Mouse (Mus musculus) limb, embryonic 14.5 days (tissue): Measurements from ENCODE around the gene Wnt5a. TPM values are rescaled to one million over a fixed set of nuclear protein-coding genes. Genes with fewer than 3 reads are reported as not detected.

Experiments used
- ATAC-seq: fragments of 200-750 bp; cut with Nextera tagmentation; 2 replicates; pipeline ENCODE4 v1.8.0; 2017; ENCODE audit warnings: low read depth, moderate number of reproducible peaks, moderate TSS enrichment; ENCODE audit not compliant: low FRiP score
- DNase-seq: peaks from one replicate; pipeline ENCODE4 v3.0.0-alpha.2; 2015; ENCODE audit warnings: low spot score
- H3K27ac ChIP-seq: fragments of 300-500 bp; sonication (generic); replicated peaks from 2 replicates; pipeline ENCODE4 v1.5.1; 2014; ENCODE audit warnings: low read depth, mild to moderate bottlenecking, low read length, moderate library complexity, mixed read lengths
- H3K27me3 ChIP-seq: fragments of 300-500 bp; sonication (generic); 2 replicates; pipeline ENCODE4 v1.6.1; 2014; ENCODE audit warnings: low read length, mixed read lengths; ENCODE audit not compliant: control insufficient read depth, insufficient read depth
- H3K36me3 ChIP-seq: fragments of 300-500 bp; sonication (generic); 2 replicates; pipeline ENCODE4 v1.6.1; 2014; ENCODE audit warnings: mild to moderate bottlenecking, low read length, moderate library complexity, mixed read lengths; ENCODE audit not compliant: control insufficient read depth, insufficient read depth
- H3K4me1 ChIP-seq: fragments of 300-500 bp; sonication (generic); 2 replicates; pipeline ENCODE4 v1.6.1; 2014; ENCODE audit warnings: antibody characterized with exemption, low read length, mixed read lengths; ENCODE audit not compliant: control insufficient read depth, insufficient read depth
- H3K4me2 ChIP-seq: fragments of 300-500 bp; sonication (generic); replicated peaks from 2 replicates; pipeline ENCODE4 v1.6.1; 2014; ENCODE audit warnings: low read depth, mild to moderate bottlenecking, low read length, moderate library complexity; ENCODE audit not compliant: severe bottlenecking
- H3K4me3 ChIP-seq: fragments of 300-500 bp; sonication (generic); replicated peaks from 2 replicates; pipeline ENCODE4 v1.5.1; 2014; ENCODE audit warnings: low read length
- H3K9ac ChIP-seq: fragments of 300-500 bp; sonication (generic); 2 replicates; pipeline ENCODE4 v1.6.1; 2014; ENCODE audit warnings: mild to moderate bottlenecking, low read depth, low read length, moderate library complexity; ENCODE audit not compliant: severe bottlenecking
- H3K9me3 ChIP-seq: fragments of 300-500 bp; sonication (generic); 2 replicates; pipeline ENCODE4 v1.6.1; 2016; ENCODE audit warnings: low read length; ENCODE audit not compliant: control insufficient read depth
- POLR2A ChIP-seq: fragments of 200-500 bp; IDR thresholded peaks from 2 replicates; pipeline ENCODE4 v1.8.0; 2012; ENCODE audit warnings: inconsistent platforms, mild to moderate bottlenecking, moderate library complexity, borderline replicate concordance; ENCODE audit not compliant: insufficient read depth, insufficient read length; ENCODE audit errors: extremely low read depth
- WGBS: fragments of 180-500 bp; shearing (Covaris S2); extraction: QIAGEN DNeasy Blood & Tissue Kit; methylation state at CpG from one replicate; pipeline ENCODE4 v1.1.7; 2014; 5-methylcytosine and 5-hydroxymethylcytosine counted together
- polyA plus RNA-seq, 2 experiments: library from polyadenylated mRNA; depleted of rRNA in 1 of 2; stranded (reverse) in 1 of 2; unstranded in 1 of 2; fragments of >200 nt; fragmentation: Nextera tagmentation in 1 of 2; extraction: Ambion mirVana in 1 of 2; gene quantifications; 2 replicates each; pipeline versions ENCODE4 v1.2.1 to v1.2.3; 2012 to 2014

The Wnt5a gene
- polyA plus RNA-seq, 2 experiments = 103 to 108 TPM

GRCm38 (mm10) chr14:28517631-28518560 lies 13.3 kb downstream of the Wnt5a start:
- H3K27me3 ChIP-seq = no peaks in the 10 kb centered on the region
- DNase-seq = no peak
- no peak for TF ChIP-seq POLR2A
- peaks cover 17% of the 10 kb centered on the region for H3K4me1 ChIP-seq
- H3K4me3 ChIP-seq = peak overlapping the region; percentile 13; the same call in 1 of the 2 replicates
- H3K36me3 ChIP-seq = peaks cover 93% of the 10 kb centered on the region
- ATAC-seq = no peak
- H3K4me2 ChIP-seq = peak overlapping the region; percentile 82
- peak overlapping the region; percentile 58 for H3K27ac ChIP-seq
- 74% methylated on average over 39 of the region's 39 CpGs for WGBS
- H3K9ac ChIP-seq = peak overlapping the region; percentile 28
- no peaks in the 10 kb centered on the region for H3K9me3 ChIP-seq

GRCm38 (mm10) chr14:28521106-28521505 lies 16.6 kb downstream of the Wnt5a start:
- Histone ChIP-seq H3K27me3 (no peaks in the 10 kb centered on the region), H3K9me3 (no peaks in the 10 kb centered on the region), H3K4me3 (no peak overlapping the region), H3K9ac (no peak overlapping the region), H3K4me2 (no peak overlapping the region), H3K27ac (no peak overlapping the region), H3K4me1 (peaks cover 24% of the 10 kb centered on the region), H3K36me3 (peaks cover 78% of the 10 kb centered on the region)
- WGBS = 100% methylated on average over 1 of the region's 1 CpGs
- DNase-seq = no peak
- no peak for TF ChIP-seq POLR2A
- no peak for ATAC-seq

- Histone ChIP-seq H3K9ac (no peak overlapping the region), H3K27ac (no peak overlapping the region), H3K36me3 (peaks cover 63% of the 10 kb centered on the region), H3K9me3 (no peaks in the 10 kb centered on the region), H3K4me2 (no peak overlapping the region), H3K27me3 (no peaks in the 10 kb centered on the region), H3K4me1 (peaks cover 24% of the 10 kb centered on the region), H3K4me3 (no peak overlapping the region)
- no peak for TF ChIP-seq POLR2A
- DNase-seq = no peak
- 70% methylated on average over 21 of the region's 21 CpGs for WGBS
- no peak for ATAC-seq
Observed at GRCm38 (mm10) chr14:28522611-28523010, 18.1 kb downstream of the Wnt5a start.

GRCm38 (mm10) chr14:28525566-28525965 lies 21.0 kb downstream of the Wnt5a start:
- 46% methylated on average over 1 of the region's 1 CpGs for WGBS
- H3K27ac ChIP-seq = no peak overlapping the region

GRCm38 (mm10) chr14:28528151-28528685 lies 23.7 kb downstream of the Wnt5a start:
- no peaks in the 10 kb centered on the region for H3K27me3 ChIP-seq
- no peak for TF ChIP-seq POLR2A

More at GRCm38 (mm10) chr14:28525566-28525965, 21.0 kb downstream of the Wnt5a start:
- TF ChIP-seq POLR2A = no peak
- ATAC-seq (no peak), DNase-seq (no peak)
- no peak overlapping the region for H3K9ac ChIP-seq
- peaks cover 13% of the 10 kb centered on the region; the same call in 1 of the 2 replicates for H3K4me1 ChIP-seq
- no peaks in the 10 kb centered on the region for H3K27me3 ChIP-seq
- no peak overlapping the region for H3K4me3 ChIP-seq
- H3K36me3 ChIP-seq = peaks cover 41% of the 10 kb centered on the region
- H3K9me3 ChIP-seq = no peaks in the 10 kb centered on the region
- no peak overlapping the region for H3K4me2 ChIP-seq

More at GRCm38 (mm10) chr14:28528151-28528685, 23.7 kb downstream of the Wnt5a start:
- H3K36me3 ChIP-seq = peaks cover 21% of the 10 kb centered on the region
- no peak overlapping the region for H3K9ac ChIP-seq
- H3K4me2 ChIP-seq = no peak overlapping the region
- WGBS = 65% methylated on average over 2 of the region's 2 CpGs
- no peaks in the 10 kb centered on the region for H3K9me3 ChIP-seq
- H3K4me3 ChIP-seq = no peak overlapping the region
- no peak overlapping the region for H3K27ac ChIP-seq
- DNase-seq (no peak), ATAC-seq (no peak)
- peaks cover 23% of the 10 kb centered on the region for H3K4me1 ChIP-seq
